Mouse (Mus musculus) kidney, adult 8-10 months (tissue): ENCODE results near the gene Sh3gl3.

Experiments used
- DNase-seq, 2 experiments: peaks; one replicate each; pipeline ENCODE4 v3.0.0; 2022

The Sh3gl3 gene

GRCm38 (mm10) chr7:82173540-82173939, at the start of gene Sh3gl3:
Gene Sh3gl3, plus strand, starts transcription at chr7:82173840.
- no peak for DNase-seq

GRCm38 (mm10) chr7:82138196-82138595, 35.4 kb upstream of the Sh3gl3 start:
- DNase-seq, result no peak

GRCm38 (mm10) chr7:82147151-82147550, 26.5 kb upstream of the Sh3gl3 start:
- no peak for DNase-seq

GRCm38 (mm10) chr7:82164681-82165080, 9.0 kb upstream of the Sh3gl3 start:
- DNase-seq, result no peak

GRCm38 (mm10) chr7:82174571-82175326, 1.1 kb downstream of the Sh3gl3 start:
- DNase-seq, result peak; percentile 49 to 61

- DNase-seq, result no peak
Observed at GRCm38 (mm10) chr7:82175327-82175721, 1.7 kb downstream of the Sh3gl3 start.

GRCm38 (mm10) chr7:82176192-82176591, 2.6 kb downstream of the Sh3gl3 start:
- DNase-seq, result no peak

- DNase-seq, result no peak
Observed at GRCm38 (mm10) chr7:82177336-82177735, 3.7 kb downstream of the Sh3gl3 start.

- no peak for DNase-seq
Observed at GRCm38 (mm10) chr7:82180919-82181318, 7.3 kb downstream of the Sh3gl3 start.

- no peak for DNase-seq
Observed at GRCm38 (mm10) chr7:82182781-82183180, 9.1 kb downstream of the Sh3gl3 start.

GRCm38 (mm10) chr7:82191604-82192003, 18.0 kb downstream of the Sh3gl3 start:
- no peak for DNase-seq

- no peak for DNase-seq
Observed at GRCm38 (mm10) chr7:82192512-82192911, 18.9 kb downstream of the Sh3gl3 start.

- no peak for DNase-seq
Observed at GRCm38 (mm10) chr7:82203111-82203510, 29.5 kb downstream of the Sh3gl3 start.

- no peak for DNase-seq
Observed at GRCm38 (mm10) chr7:82204014-82204784, 30.6 kb downstream of the Sh3gl3 start.

GRCm38 (mm10) chr7:82204975-82205374, 31.3 kb downstream of the Sh3gl3 start:
- no peak for DNase-seq

- DNase-seq, result no peak
Observed at GRCm38 (mm10) chr7:82206787-82207186, 33.1 kb downstream of the Sh3gl3 start.

- DNase-seq, result no peak
Observed at GRCm38 (mm10) chr7:82221380-82221933, 47.8 kb downstream of the Sh3gl3 start.

GRCm38 (mm10) chr7:82223906-82224846, 50.5 kb downstream of the Sh3gl3 start:
- DNase-seq, result no peak

GRCm38 (mm10) chr7:82233201-82233600, 59.6 kb downstream of the Sh3gl3 start:
- DNase-seq, result no peak

- no peak for DNase-seq
Observed at GRCm38 (mm10) chr7:82234010-82234897, 60.6 kb downstream of the Sh3gl3 start.

GRCm38 (mm10) chr7:82234898-82235290, 61.3 kb downstream of the Sh3gl3 start:
- no peak for DNase-seq

GRCm38 (mm10) chr7:82235486-82235885, 61.8 kb downstream of the Sh3gl3 start:
- DNase-seq, result no peak
